Mouse (Mus musculus) megakaryocyte-erythroid progenitor cell, adult 5-6 weeks (primary cell): ENCODE data around the gene Stim1. TPM values are rescaled to one million over a fixed set of nuclear protein-coding genes. Genes with fewer than 3 reads are reported as not detected.

Source experiments
- ATAC-seq: replicated peaks from 2 replicates; pipeline ENCODE4 v1.8.0; 2016; ENCODE audit warnings: mild to moderate bottlenecking, inconsistent platforms; ENCODE audit not compliant: severe bottlenecking, poor library complexity, low FRiP score, low TSS enrichment
- total RNA-seq, 2 experiments: library from RNA; stranded (forward) in 1 of 2; stranded (reverse) in 1 of 2; fragments of 200-1000, 215-1000 nt in 1 of 2; fragments of >200 nt in 1 of 2; fragmentation: Nextera tagmentation in 1 of 2; gene quantifications; 2 replicates each; pipeline ENCODE4 v1.2.3; 2014 to 2017

The Stim1 gene
- total RNA-seq, 2 experiments from 2014 or later = 19.4 to 37.7 TPM

DNA sequence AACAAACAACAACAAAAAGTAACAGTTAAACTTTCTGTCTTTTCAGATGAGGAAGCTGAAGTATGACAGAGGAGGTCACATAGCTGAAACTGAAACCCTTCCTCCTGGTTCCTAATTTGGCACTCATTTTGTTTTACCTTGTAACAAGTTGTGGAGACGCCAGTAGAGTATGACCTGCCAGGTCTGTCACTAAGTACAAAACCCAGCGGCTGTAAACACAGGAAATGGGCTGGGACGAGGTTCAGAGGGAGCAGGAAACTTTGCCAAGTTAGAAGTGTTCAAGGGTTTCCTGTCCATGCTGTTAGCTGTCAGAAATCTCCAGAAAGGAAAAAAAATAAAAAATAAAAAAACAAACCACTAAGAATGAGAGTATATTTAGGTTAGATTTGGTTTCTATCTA is 70.3 kb downstream of the Stim1 start:
- no peak for ATAC-seq

DNA sequence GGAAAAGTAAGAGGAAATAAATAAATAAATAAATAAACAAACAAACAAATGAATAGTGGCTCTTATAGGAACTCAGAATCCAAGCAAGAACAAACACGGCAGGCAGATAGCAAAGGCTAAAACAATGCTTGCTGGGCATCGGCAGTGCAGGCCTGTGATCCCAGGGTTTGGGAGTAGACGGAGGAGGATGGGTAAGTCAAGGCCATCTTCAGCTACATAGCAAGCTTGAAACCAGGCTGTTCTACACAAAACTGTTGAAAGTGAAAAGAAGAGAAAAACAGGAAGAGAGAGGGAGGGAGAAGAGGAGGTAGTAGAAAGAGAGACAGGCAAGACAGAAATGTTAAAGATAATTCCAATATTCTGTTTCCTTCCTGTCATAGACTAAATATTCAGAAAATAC is 71.3 kb downstream of the Stim1 start:
- no peak for ATAC-seq

DNA sequence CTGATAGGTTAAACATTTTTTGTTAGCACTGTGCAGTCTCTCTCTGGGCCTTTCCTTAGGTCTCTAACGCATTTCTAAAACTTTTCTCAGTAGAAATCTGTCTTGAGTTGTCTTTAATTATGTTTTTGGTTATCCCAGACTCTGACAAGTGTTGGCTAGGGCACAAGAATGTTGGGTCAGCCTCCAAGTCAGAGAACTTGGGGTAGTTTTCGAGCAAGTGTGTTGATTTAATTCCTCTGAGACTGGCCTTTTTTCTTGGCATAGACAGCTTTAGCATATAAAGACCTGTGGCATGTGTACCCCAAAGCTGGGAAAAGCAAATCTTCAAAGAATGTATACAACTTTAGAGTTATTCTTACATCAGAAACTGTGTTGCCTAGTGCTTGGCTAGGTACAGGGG is 78.3 kb downstream of the Stim1 start:
- no peak for ATAC-seq

DNA sequence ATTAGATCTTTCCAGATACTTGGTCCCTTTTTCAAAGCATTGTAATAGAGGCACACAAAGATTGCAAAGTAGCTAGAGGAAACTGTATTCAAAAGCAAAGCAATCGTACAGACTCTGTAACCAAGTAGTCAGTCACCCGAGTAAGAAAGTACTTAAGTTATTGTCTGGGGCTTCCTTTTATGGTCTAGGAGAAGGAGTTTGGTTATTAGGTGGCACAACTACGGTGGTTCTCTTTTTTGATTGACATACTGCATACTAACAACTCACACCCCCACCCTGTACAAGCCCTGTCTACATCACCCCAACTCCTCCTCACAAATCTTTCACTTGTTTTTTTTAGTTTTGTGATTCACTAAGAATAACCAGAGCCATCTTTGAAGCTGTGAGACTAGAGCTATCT is 79.7 kb downstream of the Stim1 start:
- ATAC-seq = no peak

GRCm38 (mm10) chr7:102348681-102349080 is 81.1 kb downstream of the Stim1 start:
- ATAC-seq = no peak

GRCm38 (mm10) chr7:102349236-102349635 is 81.6 kb downstream of the Stim1 start:
- ATAC-seq = no peak

DNA sequence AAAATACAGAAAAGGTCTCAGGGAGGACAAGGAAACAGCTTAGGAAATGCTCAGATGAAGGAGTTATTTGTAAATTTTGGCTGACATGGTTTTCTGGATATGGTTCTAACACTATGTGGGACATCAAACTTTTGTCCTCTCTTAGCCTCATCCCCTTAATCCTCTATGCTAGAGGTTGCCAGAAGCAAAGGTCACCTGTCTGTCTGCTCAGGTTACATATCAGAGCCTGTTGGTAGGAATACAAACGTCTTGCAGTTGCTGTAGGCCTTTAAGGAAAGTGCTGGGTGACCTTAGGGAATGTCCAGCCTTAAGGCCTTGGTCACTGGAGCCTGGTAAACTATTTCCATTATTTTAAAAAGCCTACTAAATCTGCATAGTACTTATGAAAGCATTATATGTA is 85.8 kb downstream of the Stim1 start:
- ATAC-seq = no peak

DNA sequence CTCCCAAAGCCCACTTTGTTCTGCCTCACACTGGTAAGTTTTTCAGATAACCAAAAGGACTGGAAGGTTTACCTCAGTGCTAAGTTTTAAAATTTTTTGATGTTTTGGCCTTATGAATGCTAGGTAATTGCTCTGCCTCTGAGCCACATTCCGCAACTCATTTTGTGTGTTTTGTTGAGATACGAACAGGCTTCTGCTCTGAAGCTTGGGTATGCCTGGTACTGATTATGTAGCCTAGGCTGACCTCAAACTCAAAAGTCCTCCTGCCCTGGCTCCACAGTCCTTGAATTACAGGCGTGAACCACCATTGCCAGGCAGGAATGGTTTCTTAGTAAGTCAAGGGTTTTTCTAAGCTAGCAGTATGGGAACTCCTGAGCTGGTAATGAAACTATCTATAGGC is 90.5 kb downstream of the Stim1 start:
- peak; percentile 67 for ATAC-seq

- ATAC-seq = no peak
Observed at GRCm38 (mm10) chr7:102361297-102361696, 93.7 kb downstream of the Stim1 start.

DNA sequence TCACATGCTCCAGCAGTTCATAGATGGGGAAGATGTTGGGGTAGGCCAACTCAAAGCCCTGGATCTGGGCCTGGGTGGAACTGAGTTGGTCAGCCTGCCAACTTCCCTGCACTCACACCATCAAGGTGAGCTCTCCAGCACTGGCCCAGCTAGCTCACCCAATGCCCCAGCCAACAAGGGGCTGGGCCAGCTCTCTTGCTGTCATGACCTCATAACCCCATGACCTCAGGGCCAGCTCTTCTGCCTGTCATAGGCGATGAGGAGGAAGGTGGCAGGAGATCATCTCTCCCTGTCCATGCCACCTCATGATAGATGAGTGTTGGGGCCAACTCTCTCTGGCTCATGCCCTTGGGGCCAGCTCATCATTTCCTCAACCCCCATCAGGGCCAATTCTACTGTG is 96.2 kb downstream of the Stim1 start:
- ATAC-seq = no peak

GRCm38 (mm10) chr7:102369661-102370060 is 102.1 kb downstream of the Stim1 start:
- 0 out of 2 replicates have a peak, but pooled peaks have one; percentile 22 for ATAC-seq

DNA sequence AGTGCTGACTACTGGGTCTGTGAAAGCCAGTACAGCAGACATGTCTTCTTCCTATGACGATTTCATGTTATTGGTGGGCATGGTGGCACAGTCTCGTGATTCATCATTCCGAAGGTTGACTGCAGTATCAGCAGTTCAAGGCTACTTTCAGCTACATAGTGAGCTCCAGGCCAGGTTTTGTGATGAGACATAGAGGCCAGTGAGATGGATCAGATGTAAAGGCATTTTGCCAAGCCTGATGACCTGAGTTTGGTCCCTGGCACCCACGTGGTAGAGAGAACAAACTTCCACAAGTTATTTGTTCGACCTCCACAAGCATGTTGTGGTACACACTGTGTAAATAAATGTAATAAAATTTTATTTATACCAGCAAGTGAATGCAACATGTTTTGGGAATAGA is 102.9 kb downstream of the Stim1 start:
- no peak for ATAC-seq

DNA sequence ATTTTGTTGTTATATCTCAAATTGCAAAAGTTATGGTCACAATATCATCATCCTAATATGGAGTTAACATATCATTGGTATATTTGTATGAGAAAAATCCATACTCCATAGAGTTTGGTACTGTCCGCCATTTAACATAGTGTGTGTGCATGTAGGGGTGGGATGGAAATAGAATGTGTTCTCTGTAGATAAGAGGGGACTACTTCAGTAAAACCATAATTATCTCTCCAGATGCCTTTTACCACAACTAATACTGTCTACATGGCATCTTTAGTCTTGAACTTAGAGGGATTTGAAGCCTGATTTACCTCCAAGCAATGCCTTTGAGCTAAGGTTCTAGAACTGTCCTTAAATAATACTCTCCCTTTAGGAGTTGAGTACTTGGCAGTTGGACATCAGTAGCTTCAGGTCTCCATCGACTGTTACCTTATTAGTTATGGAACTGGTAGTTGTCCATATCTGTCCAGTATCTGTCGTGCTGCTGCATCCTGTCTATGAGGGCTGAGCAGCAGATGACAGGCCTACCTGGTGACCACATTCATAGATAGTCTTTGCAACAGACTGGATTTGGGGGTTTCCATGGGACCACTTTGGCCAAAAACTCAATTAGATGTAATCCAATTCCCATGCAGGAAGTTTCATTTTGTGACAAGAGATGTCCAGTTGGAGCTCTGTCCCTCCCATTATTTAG is 105.9 kb downstream of the Stim1 start:
- ATAC-seq = peak; percentile 92

GRCm38 (mm10) chr7:102383221-102383620 is 115.6 kb downstream of the Stim1 start:
- no peak for ATAC-seq

- ATAC-seq = 0 out of 2 replicates have a peak, but pooled peaks have one; percentile 53
Observed at GRCm38 (mm10) chr7:102385973-102386372, 118.4 kb downstream of the Stim1 start.

DNA sequence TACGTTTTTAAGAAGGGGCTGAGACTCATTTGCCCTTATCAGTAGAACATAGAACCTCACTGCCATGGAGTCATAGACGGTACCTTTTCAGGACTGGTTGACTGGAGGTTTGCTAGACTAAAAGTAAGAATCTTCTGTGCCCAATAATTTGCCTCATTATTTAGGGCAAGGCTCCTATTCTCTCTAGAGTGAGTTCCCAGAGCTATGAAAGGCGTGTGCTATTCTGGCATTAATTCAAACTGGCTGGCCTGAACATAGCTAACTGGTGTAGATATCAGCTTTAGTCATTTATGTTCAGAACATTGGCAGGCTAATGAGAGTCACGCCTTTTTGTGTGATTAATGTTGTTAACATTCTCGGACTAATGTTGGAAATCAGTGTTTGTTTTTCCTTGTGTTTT is 121.5 kb downstream of the Stim1 start:
- ATAC-seq = peak; percentile 89

DNA sequence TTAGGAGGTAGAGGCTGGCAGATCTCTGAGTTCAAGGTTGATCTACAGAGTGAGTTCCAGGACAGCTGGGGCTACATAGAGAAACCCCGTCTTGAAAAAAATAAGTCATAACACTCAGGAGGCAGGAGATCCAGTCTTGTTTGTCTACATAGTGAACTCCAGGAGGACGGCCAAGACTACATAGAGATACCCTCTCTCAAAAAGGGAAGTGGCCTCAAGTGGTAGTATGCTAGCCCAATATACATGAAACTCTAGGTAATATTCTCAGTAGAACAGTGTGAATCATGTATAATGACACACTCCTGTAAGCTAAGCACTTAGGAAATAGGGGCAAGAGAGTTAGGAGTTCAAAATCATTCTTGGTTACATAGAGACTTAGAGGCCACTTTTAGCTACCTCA is 126.3 kb downstream of the Stim1 start:
- no peak for ATAC-seq

GRCm38 (mm10) chr7:102395894-102396293 is 128.3 kb downstream of the Stim1 start:
- peak; percentile 79 for ATAC-seq

DNA sequence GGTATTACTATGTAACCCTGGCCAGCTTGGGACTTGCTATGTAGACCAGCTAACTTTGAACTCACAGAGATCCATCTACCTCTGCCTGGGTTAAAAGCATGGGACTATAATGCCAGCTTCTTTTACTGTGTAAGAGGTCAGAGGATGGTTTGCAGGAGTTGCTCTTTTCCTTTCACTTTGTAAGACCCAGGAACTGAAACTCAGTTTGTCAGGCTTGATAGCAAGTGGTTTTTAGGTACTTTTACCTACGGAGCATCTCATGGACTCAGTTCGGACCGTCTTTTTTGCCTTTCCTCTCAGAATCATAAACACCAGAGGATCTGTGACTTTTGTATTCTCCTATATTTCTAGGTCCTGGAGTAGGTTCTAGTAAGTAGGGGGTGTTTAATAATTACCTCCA is 128.7 kb downstream of the Stim1 start:
- no peak for ATAC-seq

- peak; percentile 93 for ATAC-seq
Observed at GRCm38 (mm10) chr7:102399180-102399731, 131.7 kb downstream of the Stim1 start.

DNA sequence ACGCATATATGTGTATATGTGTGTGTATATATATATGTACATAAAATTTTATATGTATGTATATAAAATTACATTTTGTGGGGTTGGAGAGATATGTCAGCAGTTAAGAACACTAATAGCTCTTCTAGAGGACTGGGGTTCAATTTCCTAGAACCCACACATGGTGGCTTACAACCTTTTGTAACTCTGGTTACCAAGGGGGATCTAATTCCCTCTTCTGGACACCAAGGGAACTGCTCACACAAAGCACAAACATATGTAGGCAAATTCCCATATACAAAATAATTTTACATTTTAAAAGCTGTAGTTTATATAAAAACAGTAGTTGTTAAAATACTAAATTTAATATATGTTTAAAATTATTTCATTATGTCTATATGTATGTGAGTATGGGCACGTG is 136.5 kb downstream of the Stim1 start:
- no peak for ATAC-seq
